Mouse (Mus musculus) embryonic fibroblast, embryonic 13.5 days (primary cell): ENCODE data around the gene Spag9.

Source experiments
- CTCF ChIP-seq: IDR thresholded peaks from 2 replicates; pipeline ENCODE4 v1.5.1; 2011; ENCODE audit warnings: mild to moderate bottlenecking, control low read depth, low read length, moderate library complexity, borderline replicate concordance; ENCODE audit not compliant: insufficient read depth
- POLR2A ChIP-seq: IDR thresholded peaks from 2 replicates; pipeline ENCODE4 v1.6.1; 2011; ENCODE audit warnings: low read depth, mild to moderate bottlenecking, control low read depth, low read length, moderate library complexity

DNA sequence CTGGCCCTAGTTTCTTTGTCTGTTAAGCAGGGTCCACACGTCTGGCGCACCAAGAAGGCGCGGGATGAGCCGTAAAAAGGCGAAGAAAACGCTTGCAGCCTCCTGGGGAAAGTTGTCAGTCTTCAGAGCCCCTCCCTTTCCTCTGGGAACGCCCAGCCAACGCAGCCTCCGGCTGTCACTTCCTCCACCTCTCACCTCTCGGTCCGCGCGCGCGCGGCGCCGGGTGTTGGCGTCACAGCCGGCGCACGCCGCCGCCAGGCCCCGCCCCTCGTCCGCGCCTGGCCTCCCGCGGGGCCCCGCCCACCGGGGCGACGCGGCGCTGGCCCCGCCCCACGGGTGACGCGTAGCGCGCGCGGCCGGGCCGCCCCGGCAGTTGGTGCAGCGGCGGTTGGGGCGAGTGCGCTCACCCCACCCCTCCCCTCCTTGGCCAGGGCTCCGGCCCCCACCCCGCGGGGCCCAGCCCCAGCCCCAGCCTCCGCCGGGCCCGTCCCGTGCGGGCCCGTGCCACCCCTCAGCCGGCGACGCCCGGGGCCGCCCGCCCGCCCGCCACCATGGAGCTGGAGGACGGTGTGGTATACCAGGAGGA lies at the start of gene Spag9:
- no peak for TF ChIP-seq CTCF
- peak; percentile 89 for TF ChIP-seq POLR2A
